Mouse (Mus musculus): ENCODE measurements around the gene Rab11a.
"Not testable (repeated sequence)": the region's sequence is repeated elsewhere in the genome, so short reads cannot be mapped to it uniquely, and the experiment has no call there.

Rab11a gene

DNA sequence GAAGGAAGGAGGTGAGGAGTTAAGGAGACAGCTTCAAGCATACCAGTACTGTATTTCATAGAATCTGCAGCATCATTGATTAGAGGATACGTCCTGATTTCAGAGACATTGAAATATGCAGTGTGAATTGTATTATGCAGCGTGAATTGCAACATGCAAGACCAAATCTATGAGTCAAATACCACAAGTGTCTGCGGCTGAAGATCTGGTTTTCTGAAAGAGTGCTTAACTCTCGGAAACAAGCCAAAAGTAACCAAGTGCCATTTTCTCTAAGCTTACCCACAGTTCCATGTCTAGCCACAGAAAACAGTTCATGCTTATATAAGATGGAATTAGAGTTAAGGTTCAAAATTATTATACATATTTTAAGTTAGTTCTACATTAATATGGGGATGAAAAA, 10.2 kb upstream of the Rab11a start:
- no peak for DNase-seq (ENCODE audit: low spot score in 2 of 2)

DNA sequence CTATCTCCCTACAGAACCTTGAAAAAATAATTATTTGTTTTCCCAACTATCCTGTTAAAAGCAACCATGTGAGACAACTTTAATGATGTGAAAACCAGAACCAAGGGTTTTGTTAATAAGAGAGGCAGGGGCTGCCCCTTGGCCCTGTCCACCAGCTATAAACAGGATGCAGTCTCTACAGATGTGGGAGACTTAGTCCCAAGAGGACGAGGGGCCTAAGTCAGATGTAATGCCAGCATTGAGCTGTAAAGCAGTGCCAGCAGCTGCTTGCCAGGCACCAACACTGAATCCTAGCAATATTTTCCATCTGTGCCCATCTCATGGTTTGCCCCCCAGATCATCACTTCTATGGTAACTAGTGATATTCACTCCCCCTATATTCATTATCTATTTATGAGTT, 4.9 kb upstream of the Rab11a start:
- no peak for DNase-seq (ENCODE audit: low spot score in 2 of 2)

DNA sequence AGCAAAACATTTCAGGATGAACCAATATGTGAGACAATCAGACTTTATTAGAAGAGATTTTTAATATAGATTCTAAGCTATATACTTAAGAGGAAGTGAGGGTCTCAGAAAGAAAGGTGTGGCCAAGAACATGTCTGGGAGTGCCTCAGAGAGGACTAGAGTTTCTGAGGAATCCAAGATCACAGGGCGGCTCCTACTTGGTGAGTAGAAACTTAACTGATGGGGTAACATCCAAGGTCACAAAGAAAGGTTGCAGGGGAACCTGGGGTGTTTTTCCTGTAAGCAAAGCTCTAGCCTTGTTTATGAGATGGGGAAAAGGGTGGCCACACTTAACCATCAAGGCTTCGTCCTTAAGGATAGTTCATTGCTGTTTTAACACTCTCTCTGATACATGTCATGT, 1.4 kb upstream of the Rab11a start:
- DNase-seq (ENCODE audit: low spot score in 2 of 2), result no peak

DNA sequence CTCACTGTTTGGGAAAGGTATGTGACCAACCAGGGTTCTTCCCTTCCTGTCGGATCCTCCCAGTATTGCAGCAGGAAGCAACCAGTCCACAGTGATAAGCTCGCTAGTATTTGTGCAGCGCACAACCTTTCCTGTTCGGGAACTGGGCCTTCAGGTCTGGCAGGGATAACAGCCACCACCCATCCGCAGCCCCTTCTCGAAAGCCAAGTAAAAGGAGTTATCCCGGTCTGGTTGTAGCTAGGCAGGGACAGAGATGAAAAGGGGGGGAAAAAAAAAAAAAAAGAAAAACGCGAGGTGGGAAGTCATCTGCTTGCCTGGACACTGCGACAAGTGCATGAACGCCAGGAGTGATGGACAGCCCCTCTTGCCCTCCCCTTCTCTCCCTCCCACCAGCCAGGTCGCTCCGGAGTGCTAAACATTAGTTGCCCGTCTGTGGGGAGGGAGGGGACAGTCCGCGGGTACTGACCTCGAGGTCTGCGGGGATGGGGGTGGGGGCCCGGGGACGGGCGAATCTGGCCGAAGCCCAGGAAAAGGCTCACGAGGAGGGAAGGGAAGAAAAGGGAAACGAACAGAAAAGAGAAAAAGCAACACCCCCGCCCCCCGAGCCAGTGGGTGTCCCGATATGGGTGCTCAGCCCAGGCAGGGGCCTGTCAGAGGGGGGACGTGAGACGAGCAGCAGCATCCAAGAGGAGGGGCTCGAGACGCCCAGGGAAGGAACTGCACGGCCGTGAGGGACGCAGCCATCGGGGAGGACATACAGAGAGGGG, 736 bp downstream of the Rab11a start:
- peak; percentile 24 to 38 for DNase-seq (ENCODE audit: low spot score in 2 of 2)

DNA sequence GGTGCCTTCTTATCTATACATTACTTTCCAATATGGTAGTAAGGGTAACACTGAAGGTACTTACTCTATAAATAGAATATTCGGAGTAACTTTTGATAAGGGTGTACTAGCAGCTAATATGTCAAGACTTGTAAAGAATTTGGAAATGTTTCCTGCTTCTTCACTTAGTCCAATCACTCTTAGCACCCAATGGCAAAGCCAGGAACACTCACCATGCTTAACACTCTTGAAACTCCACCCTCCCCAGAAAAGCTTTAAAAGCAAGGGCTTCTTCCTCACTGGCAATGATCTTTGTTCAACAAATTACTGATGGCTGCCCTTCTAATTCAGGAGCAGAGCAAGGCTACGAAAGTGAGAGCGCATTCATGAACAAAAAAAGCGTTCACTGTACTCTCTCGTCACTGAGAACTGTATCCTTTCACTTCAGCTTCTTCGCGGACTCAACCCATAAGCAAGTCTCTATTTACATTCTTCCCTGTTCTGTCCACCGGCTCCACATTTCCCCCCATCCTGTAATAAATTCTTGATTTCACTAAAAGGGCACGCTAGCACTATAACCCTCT, 1.4 kb downstream of the Rab11a start:
- no peak for DNase-seq (ENCODE audit: low spot score in 2 of 2)

DNA sequence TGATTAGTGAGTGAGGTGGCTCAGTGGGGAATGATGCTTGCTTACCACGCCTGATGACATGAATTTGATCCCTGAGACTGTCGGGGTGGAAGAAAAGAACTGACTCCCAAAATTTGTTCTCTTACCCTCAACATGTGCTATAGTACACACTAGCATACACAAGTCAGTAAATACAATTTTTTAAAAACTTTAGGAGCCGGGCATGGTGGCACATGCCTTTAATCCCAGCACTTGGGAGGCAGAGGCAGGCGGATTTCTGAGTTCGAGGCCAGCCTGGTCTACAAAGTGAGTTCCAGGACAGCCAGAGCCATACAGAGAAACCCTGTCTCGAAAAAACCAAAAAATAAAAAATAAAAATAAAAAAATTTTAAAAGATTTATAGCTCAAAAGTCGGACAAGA, 2.6 kb downstream of the Rab11a start:
- DNase-seq (ENCODE audit: low spot score in 2 of 2), result not testable (repeated sequence)

DNA sequence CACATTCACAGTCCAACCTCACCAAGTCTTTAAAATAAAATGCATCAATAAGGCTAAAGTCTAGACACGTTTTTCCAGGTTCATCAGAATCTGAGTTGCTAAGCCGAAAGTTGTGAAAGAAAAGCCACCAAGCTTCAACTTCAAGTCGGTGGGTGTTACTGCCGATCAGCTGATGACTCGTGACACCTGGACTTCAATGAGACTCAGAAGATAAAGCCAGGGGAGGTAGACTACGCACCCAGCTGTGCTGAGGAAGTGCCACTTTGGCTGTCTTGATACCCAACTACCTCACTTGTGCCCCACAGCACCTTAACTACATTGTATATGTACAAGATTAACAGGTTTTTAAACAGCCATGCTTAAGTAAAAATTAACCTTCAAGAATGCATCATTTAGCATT, 3.4 kb downstream of the Rab11a start:
- DNase-seq (ENCODE audit: low spot score in 2 of 2), result no peak

DNA sequence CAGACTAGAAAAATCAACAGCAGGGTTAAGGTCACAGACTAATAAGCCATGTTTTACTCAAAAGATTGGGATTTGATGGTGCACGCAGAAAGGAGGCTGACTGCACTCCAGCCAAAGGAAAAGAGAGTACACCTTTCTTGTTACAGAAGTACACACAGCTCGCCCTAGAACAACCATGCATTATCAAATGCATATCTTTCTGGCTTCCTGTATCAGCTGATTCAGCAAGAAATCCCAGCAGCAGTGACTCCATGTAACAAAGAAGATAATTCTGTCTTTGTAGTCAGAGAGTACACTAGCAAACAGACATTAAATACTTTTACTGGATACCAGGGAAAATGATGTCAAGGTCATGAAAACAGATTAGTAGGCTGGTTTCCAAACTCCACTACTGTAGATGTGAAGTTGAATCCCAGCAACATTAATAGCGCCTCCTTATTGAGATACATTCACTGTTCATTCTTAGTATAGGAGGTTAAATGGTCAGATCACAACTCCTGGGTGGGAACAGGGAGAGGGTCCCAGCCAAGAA, 6.5 kb downstream of the Rab11a start:
- no peak for DNase-seq (ENCODE audit: low spot score in 2 of 2)

DNA sequence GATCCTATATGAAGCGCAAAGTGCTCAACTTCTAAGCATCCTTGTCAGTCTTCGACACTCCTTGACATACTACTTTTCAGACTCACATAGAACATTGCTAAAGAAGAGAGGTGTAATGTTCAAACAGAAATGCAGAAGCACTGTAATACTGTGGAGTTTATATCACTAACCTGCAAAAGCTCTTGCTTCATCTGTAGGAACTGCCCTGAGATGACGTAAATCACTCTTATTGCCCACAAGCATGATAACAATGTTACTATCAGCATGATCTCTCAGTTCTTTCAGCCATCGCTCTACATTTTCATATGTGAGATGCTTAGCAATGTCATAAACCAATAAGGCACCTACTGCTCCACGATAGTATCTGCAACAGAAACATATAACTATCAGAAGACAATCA, 11.1 kb downstream of the Rab11a start:
- no peak for DNase-seq (ENCODE audit: low spot score in 2 of 2)

DNA sequence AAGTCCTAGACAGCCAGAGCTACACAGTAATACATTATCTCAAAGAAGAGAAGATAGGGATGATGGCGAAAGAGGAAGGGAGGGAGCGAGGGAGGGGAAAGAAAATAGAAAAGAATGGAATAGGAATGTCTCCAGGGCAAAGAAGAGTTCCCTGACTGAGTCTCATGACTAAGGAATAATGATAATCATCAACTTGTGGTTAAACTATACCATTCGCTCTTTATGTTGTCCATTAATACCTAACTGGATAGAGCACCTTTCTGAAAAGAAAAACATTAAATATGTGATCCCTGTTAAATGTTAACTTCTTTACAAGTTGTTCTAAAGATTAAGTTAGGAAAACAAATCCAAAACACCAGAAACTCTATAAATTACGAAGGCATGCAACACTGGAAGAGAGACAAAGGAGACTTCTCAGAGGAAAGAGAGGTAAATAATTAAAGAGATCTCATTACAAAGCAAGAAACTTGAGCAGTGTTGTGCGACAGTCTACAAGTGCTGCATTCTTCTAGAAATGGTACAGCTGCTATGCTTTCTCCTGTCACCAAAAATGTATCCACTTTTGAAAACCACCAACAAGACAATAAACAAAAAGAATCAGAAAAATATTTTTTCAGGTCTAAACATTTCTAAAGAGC, 17.9 kb downstream of the Rab11a start:
- DNase-seq (ENCODE audit: low spot score in 2 of 2), result no peak

DNA sequence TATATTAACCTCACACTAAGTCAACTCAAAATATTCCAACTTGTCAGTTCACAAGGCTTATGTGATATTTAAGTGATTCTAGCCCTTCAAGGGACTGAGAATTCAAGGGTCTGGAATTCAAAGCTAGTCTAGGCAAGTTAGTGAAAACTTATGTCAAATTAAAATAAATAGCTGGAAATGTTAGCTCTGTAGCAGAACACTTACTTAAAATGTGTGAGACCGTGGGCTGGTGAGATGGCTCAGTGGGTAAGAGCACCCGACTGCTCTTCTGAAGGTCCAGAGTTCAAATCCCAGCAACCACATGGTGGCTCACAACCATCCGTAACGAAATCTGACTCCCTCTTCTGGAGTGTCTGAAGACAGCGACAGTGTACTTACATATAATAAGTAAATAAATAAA, 27.3 kb downstream of the Rab11a start:
- not testable (repeated sequence) for DNase-seq (ENCODE audit: low spot score in 2 of 2)

DNA sequence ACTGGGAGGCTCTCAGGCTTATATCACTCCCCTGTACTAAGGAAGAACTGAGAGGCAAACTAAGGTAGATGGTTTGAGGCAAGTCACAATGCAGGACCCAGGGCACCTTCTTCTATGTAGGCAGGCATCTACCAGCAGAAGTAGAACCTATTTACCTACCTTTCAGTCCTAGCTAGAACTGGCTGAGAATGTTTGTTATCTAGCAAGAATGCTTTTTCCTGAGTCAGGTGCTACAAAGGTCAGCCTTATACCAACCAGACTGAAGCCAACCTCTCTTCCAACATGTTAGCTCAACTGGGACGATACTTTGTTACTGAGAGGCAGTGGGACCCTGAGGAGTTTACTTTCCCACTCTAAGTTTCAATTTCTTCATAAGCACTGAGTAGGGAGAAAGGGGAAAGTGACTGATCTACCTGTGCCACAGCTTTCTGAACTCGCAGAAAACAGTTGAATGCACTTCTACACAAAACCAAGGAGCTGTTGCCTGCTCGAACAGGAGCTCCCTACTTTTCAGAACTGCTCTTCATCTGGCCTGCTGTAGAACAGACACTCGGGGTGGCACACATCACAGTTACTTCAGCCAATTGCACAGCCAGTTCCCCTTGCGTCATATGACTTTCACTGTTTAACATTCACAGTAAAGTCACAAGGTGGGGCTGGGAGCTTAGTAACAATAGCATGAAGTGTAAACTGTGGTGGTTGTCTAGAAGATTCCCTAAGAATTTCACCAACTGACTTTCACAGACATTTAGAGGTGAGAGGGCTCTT, 33.3 kb downstream of the Rab11a start:
- DNase-seq (ENCODE audit: low spot score in 2 of 2), result no peak

DNA sequence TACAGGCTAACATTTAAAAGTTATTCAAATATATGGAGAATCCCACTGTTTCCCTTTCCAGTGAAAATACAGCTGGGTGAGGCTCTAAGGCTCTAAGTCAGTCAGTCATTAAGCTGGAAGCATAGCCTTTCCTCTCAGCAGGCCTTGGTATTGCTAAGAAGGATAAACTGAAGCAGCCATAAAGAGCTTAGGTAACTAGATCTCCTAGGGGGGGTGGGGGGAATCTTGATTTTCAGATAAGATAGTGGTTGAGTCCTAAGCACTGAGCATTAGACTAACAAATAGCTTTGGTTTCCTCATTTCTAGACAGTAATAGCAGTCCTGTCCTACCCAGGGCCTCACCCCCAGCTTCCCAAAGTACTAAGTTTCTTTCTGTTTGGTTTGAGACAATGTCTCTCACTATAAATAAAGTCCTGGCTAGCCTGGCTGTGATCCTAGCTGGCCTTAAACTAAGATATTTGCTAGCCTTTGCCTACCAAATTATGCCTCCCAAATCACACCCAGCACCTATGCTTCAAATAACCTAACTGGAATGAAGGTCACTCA, 34.1 kb downstream of the Rab11a start:
- DNase-seq (ENCODE audit: low spot score in 2 of 2), result no peak

DNA sequence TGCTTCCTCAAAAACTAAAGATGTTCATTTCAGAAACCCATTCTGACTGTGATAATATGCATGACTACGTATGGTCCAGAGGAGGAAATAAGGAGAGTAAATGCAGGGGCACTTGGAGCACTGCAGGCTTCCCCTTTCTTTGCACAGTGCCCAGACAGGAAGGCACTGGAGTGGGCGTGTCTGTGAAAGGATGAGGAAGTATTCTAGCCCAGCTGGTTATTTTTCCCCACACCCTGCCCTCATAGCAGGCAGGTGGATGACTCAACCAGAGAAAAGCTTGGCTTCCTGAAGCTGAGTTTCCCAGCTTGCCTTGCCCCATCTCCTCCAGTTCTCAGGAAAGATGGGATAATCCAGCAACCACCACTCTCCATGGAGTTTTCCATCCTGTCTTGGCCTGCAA, 34.6 kb downstream of the Rab11a start:
- no peak for DNase-seq (ENCODE audit: low spot score in 2 of 2)

DNA sequence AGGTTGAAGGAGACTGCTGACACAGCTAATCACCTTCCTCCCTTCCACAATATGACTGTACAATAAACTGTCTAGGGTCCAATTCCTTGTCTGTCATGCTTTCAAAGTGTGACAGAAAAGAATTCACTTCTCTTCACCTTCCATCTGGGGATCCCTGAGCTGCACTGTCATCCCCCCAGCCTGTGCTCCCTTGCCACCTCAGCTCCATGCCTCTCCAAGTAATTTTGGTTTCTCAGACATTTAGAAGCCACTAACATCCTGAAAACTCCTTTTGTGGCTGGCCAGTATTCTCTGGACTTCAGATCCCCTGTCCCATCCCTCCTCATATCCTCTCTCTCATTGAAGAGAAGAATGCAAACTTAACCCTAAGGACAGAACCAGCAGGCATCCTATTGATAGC, 35.2 kb downstream of the Rab11a start:
- no peak for DNase-seq (ENCODE audit: low spot score in 2 of 2)

DNA sequence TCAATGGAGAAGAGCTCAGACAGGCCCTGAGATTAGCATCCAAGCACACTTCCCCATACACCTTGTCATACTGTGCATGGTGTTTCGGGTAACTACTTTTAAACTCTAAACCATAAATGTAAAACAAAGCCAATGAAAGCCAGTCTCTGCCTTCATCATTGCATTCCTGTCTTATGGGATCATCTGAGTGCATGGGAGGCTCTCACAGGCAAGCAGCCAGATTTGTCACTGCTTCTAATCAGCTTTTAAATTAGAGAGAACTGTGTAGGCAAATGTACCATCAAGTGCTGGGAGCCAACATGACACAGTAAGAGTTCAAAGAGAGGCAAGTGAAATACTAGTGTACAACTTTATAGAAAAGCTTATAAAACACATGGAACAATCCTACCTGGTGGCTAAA, 35.9 kb downstream of the Rab11a start:
- no peak for DNase-seq (ENCODE audit: low spot score in 2 of 2)

DNA sequence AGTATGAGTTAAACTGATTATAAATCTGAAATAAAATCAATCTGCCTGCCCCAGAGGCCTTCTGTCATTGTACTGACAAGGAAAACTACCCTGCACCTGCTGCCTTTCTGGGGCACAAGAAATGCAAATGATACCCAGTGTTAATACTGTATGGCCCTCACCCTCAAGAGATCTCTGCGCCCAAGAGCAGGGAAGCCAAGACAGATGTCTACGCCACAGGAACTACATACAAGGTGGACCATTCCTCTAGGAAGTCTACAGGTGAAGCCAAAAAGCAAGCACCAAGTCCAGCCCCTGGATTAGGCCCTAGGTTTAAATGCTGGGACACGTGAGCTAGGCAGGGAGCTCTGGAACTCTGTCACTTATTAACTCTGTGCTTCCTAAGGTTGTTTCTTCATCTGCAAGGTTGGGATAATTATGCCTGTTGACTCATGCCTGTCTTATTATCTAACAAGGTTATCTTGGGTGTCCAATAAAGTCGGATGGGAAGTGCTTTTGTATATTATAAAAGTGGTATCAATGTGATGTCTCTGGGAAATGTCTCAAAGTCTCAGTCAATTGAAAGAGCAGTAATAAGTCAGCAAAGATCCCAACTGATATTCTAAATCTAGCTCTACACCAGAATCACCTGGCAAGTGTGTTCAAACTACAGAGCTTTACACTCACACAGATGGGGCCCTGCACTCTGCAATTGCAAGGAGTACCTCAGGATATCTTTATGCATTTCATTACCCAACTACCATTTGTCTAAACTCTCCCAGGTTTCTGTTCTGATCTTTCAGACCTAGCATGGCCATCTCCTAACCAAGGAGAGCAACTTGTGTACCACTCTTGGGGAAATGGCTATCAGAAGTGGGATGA, 36.9 kb downstream of the Rab11a start:
- no peak for DNase-seq (ENCODE audit: low spot score in 2 of 2)

DNA sequence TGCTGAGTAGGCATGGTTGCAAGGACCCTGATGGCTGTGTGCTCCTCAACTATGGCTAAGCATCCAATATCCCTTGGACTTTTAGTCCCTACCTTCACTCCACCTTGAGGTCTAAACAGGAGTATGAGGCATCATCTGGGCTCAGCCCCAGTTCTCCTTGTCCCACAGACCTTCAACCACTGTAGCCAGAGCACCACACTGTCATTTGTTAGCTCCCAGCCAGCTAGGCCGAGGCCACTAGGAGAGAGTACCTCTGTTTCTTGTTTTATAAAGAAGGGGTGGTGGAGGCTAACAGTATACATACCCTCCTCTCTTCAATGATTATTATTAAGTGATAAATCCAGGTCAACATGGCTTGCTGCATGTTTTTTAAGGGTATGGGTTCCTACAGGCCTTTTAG, 39.0 kb downstream of the Rab11a start:
- no peak for DNase-seq (ENCODE audit: low spot score in 2 of 2)

DNA sequence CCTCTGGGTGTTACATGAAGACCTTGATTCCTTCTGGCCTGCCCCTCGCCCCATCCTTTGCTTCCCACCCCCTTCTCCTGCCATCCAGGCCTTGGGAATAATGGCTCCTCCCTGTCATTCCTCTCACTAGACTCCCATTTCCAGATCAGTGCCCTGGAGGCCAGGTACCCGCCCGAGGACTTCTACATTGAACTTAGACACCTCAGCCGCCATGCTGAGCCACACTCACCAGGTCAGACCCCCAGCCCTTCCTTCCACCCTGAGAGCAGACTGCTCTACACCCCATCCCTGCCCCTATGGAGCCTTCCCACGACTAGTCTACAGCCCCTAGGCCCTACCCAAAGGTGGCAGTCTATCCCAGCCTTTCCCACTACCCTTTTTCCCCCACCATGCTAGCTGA, 39.9 kb downstream of the Rab11a start:
- no peak for DNase-seq (ENCODE audit: low spot score in 2 of 2)

DNA sequence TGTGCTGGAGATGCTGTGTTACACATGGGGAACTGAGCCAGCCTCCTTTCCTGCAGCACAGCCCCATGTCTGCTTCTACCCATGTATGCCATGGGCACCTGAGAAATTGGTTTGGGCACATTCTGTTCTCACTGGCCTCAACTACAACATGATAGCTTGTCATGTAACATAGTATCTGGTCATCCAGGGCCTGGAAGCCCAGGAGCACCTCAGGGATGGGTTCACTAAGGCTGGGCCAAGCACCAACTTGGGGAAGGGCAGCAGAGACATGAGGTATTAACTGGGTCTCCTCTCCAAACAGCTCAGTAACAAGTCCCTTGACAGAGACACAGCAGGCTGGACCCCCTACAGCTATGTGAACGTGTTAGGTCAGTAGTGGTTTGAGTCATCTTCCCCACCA, 40.6 kb downstream of the Rab11a start:
- no peak for DNase-seq (ENCODE audit: low spot score in 2 of 2)

DNA sequence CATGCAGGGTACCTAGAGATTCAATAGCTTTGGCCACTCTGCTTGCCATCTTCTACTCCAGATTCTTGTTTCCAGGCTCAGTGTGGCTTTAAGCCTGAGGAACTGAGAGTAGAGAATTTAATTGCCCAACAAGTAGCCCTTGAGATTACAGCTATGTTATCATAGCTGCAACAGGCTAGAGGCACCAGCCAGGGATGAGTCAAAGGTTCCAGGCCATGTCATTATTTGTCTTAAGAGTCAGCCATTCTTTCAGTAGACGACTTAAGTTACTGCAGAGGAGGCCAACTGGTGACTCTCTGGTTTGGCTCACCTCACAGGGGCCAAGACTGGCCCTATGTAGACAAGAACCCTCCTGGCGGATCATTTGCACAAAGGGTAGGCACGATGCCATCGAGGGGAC, 41.2 kb downstream of the Rab11a start:
- DNase-seq (ENCODE audit: low spot score in 2 of 2), result no peak

Measured in cerebellum, postnatal 4 days (tissue).